Comparison of ENCODE assay signal across 7 mouse cellular contexts in the genomic region with DNA sequence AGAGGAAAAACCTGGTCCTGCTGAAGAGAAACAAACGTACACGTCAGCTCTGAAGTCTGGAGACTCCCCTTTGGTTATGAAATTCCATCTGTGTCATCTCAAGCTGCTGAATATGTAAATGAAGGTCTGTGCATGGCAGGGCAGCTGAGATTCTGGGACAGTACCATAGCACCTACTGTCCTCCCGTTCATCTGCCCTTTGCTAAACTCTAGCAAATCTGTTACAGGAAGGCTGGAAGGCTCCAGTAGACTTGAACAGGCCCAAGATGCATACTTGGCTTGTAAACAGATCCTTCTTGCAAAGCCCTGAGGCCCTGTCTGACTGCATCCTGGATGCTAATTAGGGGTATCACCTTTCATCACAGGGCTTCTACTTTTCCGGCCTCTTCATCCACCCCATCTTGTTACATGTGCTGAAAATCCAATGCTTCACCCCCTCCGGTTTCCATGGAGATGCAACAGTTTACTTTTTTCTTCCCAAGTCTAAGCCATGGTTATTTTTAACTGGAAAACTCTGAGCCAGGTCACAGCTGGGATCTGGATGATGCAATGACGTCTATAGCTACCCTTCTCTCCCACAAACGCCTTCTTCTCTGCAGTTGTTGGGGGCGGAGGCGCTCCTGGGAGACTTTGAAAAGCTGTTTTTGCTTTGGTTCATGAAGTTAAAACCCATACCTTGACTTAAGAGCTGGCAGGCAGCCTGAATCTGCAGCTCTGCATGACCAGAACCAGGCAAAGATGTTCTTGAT. TPM values are rescaled to one million over a fixed set of nuclear protein-coding genes. Genes with fewer than 3 reads are reported as not detected.
DNase-seq lines count a peak whose midpoint lies in the region; ATAC-seq and TF ChIP-seq lines count a peak whose summit lies in the region.

No protein-coding gene starts in this region.

- peak; percentile 11 for DNase-seq in Muller cell, postnatal 12 days (ENCODE audit: inconsistent ontology term)
- DNase-seq in gastrocnemius, postnatal 14 days: peak; percentile 34
- DNase-seq in limb, embryonic 14.5 days (ENCODE audit: low spot score): peak; percentile 65
- no peak for DNase-seq in liver, postnatal 0 days
- DNase-seq in T-cell, adult 2 months (ENCODE audit: low spot score): no peak

- no peaks in the 10 kb centered on the region for H3K27me3 ChIP-seq in C2C12 (ENCODE audit: control insufficient read depth, insufficient read depth, insufficient read length)
- 0 out of 2 replicates have a peak, but pooled peaks cover 5% of the 10 kb centered on the region for H3K27me3 ChIP-seq in limb, embryonic 14.5 days (ENCODE audit: control insufficient read depth, insufficient read depth, low read length)
- H3K27me3 ChIP-seq in intestine, embryonic 16.5 days (replicated peaks; ENCODE audit: control insufficient read depth, insufficient read depth, low read length): no peaks in the 10 kb centered on the region; the same call in 1 of the 2 replicates
- H3K27me3 ChIP-seq in liver, postnatal 0 days (ENCODE audit: insufficient read depth, low read length): peaks cover 11% of the 10 kb centered on the region

- H3K4me2 ChIP-seq in limb, embryonic 14.5 days (replicated peaks; ENCODE audit: low read depth, low read length, severe bottlenecking): no peak overlapping the region
- no peak overlapping the region for H3K4me2 ChIP-seq in intestine, embryonic 16.5 days (ENCODE audit: low read depth, low read length)
- H3K4me2 ChIP-seq in liver, postnatal 0 days (ENCODE audit: low read depth, low read length): no peak overlapping the region

- H3K4me3 ChIP-seq in C2C12 (ENCODE audit: insufficient read depth, poor library complexity, severe bottlenecking): no peak overlapping the region
- no peak overlapping the region for H3K4me3 ChIP-seq in limb, embryonic 14.5 days (replicated peaks; ENCODE audit: low read length)
- no peak overlapping the region for H3K4me3 ChIP-seq in intestine, embryonic 16.5 days (ENCODE audit: low read length)
- no peak overlapping the region for H3K4me3 ChIP-seq in liver, postnatal 0 days (ENCODE audit: low read depth, low read length)

- H3ac ChIP-seq in C2C12 (ENCODE audit: control insufficient read depth, insufficient read length, low read depth): no peak overlapping the region

- H3K4me1 ChIP-seq in limb, embryonic 14.5 days (ENCODE audit: control insufficient read depth, insufficient read depth, low read length): peaks cover 15% of the 10 kb centered on the region; the same call in 1 of the 2 replicates
- H3K4me1 ChIP-seq in intestine, embryonic 16.5 days (ENCODE audit: control insufficient read depth, insufficient read depth, low read length): peaks cover 20% of the 10 kb centered on the region
- peaks cover 14% of the 10 kb centered on the region for H3K4me1 ChIP-seq in liver, postnatal 0 days (ENCODE audit: insufficient read depth)

- 29% methylated on average over 9 of the region's 9 CpGs for WGBS in limb, embryonic 14.5 days
- 51% methylated on average over 9 of the region's 9 CpGs for WGBS in intestine, embryonic 16.5 days
- WGBS in liver, postnatal 0 days (ENCODE audit: insufficient replicate concordance): 44% methylated on average over 9 of the region's 9 CpGs

- no peak overlapping the region for H3K9ac ChIP-seq in limb, embryonic 14.5 days (ENCODE audit: low read depth, low read length, severe bottlenecking)
- H3K9ac ChIP-seq in intestine, embryonic 16.5 days (ENCODE audit: low read depth, low read length): no peak overlapping the region
- H3K9ac ChIP-seq in liver, postnatal 0 days (replicated peaks): no peak overlapping the region

- H3K36me3 ChIP-seq in C2C12 (ENCODE audit: control insufficient read depth, insufficient read depth): peaks cover under 1% of the 10 kb centered on the region
- no peaks in the 10 kb centered on the region; the same call in 1 of the 2 replicates for H3K36me3 ChIP-seq in limb, embryonic 14.5 days (ENCODE audit: control insufficient read depth, insufficient read depth, low read length)
- no peaks in the 10 kb centered on the region for H3K36me3 ChIP-seq in intestine, embryonic 16.5 days (ENCODE audit: control insufficient read depth, insufficient read depth, low read length)
- no peaks in the 10 kb centered on the region; the same call in 1 of the 2 replicates for H3K36me3 ChIP-seq in liver, postnatal 0 days (replicated peaks; ENCODE audit: insufficient read depth, low read length)

- no peak for TF ChIP-seq CTCF in C2C12 (IDR thresholded peaks at IDR 0.05; ENCODE audit: control insufficient read depth, insufficient read depth, insufficient read length)
- no peak for TF ChIP-seq CTCF in liver, postnatal 0 days (IDR thresholded peaks at IDR 0.05; ENCODE audit: low read depth)

- intact Hi-C loops in gastrocnemius, postnatal 14 days (cut with DNase I; ENCODE audit: low total_unique reads): no loop called here

- H3K27ac ChIP-seq in limb, embryonic 14.5 days (replicated peaks; ENCODE audit: low read depth, low read length): peak overlapping the region; percentile 56; the same call in 1 of the 2 replicates
- H3K27ac ChIP-seq in intestine, embryonic 16.5 days (ENCODE audit: low read length): no peak overlapping the region
- no peak overlapping the region for H3K27ac ChIP-seq in liver, postnatal 0 days (ENCODE audit: low read depth)

- TF ChIP-seq POLR2A in limb, embryonic 14.5 days (IDR thresholded peaks at IDR 0.05; ENCODE audit: borderline replicate concordance, extremely low read depth, insufficient read depth, insufficient read length): no peak

- peak; percentile 82 for ATAC-seq in limb, embryonic 14.5 days (ENCODE audit: low FRiP score, low read depth)
- ATAC-seq in intestine, embryonic 16.5 days: no peak
- ATAC-seq in liver, postnatal 0 days: no peak

- H3K9me3 ChIP-seq in limb, embryonic 14.5 days (ENCODE audit: control insufficient read depth, low read length): no peaks in the 10 kb centered on the region
- H3K9me3 ChIP-seq in intestine, embryonic 16.5 days (ENCODE audit: control insufficient read depth, low read length): no peaks in the 10 kb centered on the region
- H3K9me3 ChIP-seq in liver, postnatal 0 days (ENCODE audit: low read length): no peaks in the 10 kb centered on the region

- no peaks in the 10 kb centered on the region for H3K79me3 ChIP-seq in C2C12 (ENCODE audit: low read depth)

- no peak for TF ChIP-seq EP300 in liver, postnatal 0 days (IDR thresholded peaks at IDR 0.05; ENCODE audit: low read depth)

- H3K79me2 ChIP-seq in C2C12 (ENCODE audit: control insufficient read depth, insufficient read depth): no peaks in the 10 kb centered on the region

TF ChIP-seq in C2C12, 6 proteins besides CTCF, POLR2A, EP300 and RAD21:
- TF ChIP-seq USF1 (IDR thresholded peaks at IDR 0.05; ENCODE audit: low read depth) (no peak), CEBPB (IDR thresholded peaks at IDR 0.05; ENCODE audit: low read depth) (peak; percentile 70), MYOD1 (IDR thresholded peaks at IDR 0.05; ENCODE audit: control insufficient read depth, insufficient read length, low read depth) (no peak)

RNA-seq across cellular contexts. Expression of gene Dusp14, which starts 4.0 kb away (rescaled TPM):
- polyA plus RNA-seq in C2C12 (2012; fragmentation: generic; extraction: Trizol): 25.4 TPM
- 10 to 100 TPM in 1 of 2 experiments, 1 to 10 TPM in 1; 9.7 to 12.4 TPM for total RNA-seq in gastrocnemius, postnatal 14 days (2021)
- polyA plus RNA-seq in limb, embryonic 14.5 days (2012; rRNA removed): 15.3 and 18.2 TPM in 2 replicates
- 21.9 and 23.6 TPM in 2 replicates for polyA plus RNA-seq in limb, embryonic 14.5 days (2014; fragmentation: Nextera tagmentation; extraction: Ambion mirVana)
- polyA plus RNA-seq in intestine, embryonic 16.5 days (2015; fragmentation: Nextera tagmentation; extraction: Ambion mirVana): 17.3 and 18.3 TPM in 2 replicates
- 1.7 and 1.8 TPM in 2 replicates for polyA plus RNA-seq in liver, postnatal 0 days (2015; fragmentation: Nextera tagmentation; extraction: Ambion mirVana)

RNA-seq across cellular contexts. Expression of gene Tada2a, which starts 56.3 kb away (rescaled TPM):
- 10.2 TPM for polyA plus RNA-seq in C2C12 (2012; fragmentation: generic; extraction: Trizol)
- total RNA-seq in gastrocnemius, postnatal 14 days (2021): 10 to 100 TPM in 1 of 2 experiments, 1 to 10 TPM in 1; 8.4 to 11.2 TPM
- 46.1 and 56.2 TPM in 2 replicates for polyA plus RNA-seq in limb, embryonic 14.5 days (2012; rRNA removed)
- polyA plus RNA-seq in limb, embryonic 14.5 days (2014; fragmentation: Nextera tagmentation; extraction: Ambion mirVana): 36.9 and 37.1 TPM in 2 replicates
- polyA plus RNA-seq in intestine, embryonic 16.5 days (2015; fragmentation: Nextera tagmentation; extraction: Ambion mirVana): 20.9 and 23.2 TPM in 2 replicates
- 5.7 and 6.1 TPM in 2 replicates for polyA plus RNA-seq in liver, postnatal 0 days (2015; fragmentation: Nextera tagmentation; extraction: Ambion mirVana)

RNA-seq across cellular contexts. Expression of gene Acaca, which starts 56.4 kb away (rescaled TPM):
- polyA plus RNA-seq in C2C12 (2012; fragmentation: generic; extraction: Trizol): 29.9 TPM
- total RNA-seq in gastrocnemius, postnatal 14 days (2021): 10 to 100 TPM in 1 of 2 experiments, 1 to 10 TPM in 1; 8.9 to 12.2 TPM
- 19.5 and 20.3 TPM in 2 replicates for polyA plus RNA-seq in limb, embryonic 14.5 days (2012; rRNA removed)
- 18.2 and 21.2 TPM in 2 replicates for polyA plus RNA-seq in limb, embryonic 14.5 days (2014; fragmentation: Nextera tagmentation; extraction: Ambion mirVana)
- 8.3 and 8.5 TPM in 2 replicates for polyA plus RNA-seq in intestine, embryonic 16.5 days (2015; fragmentation: Nextera tagmentation; extraction: Ambion mirVana)
- 2.0 TPM in 2 replicates for polyA plus RNA-seq in liver, postnatal 0 days (2015; fragmentation: Nextera tagmentation; extraction: Ambion mirVana)

Comparison
In these comparisons a context has a peak if more than half of its experiments do, and no peak if none do; other contexts are left out.
1. DNase-seq: peak in Muller cell, postnatal 12 days (single experiment), gastrocnemius, postnatal 14 days (single experiment) and limb, embryonic 14.5 days (single experiment); none in liver, postnatal 0 days (single experiment) and T-cell, adult 2 months (single experiment).